Mouse (Mus musculus): ENCODE data around the gene Klhl22. TPM values are rescaled to one million over a fixed set of nuclear protein-coding genes. Genes with fewer than 3 reads are reported as not detected.

Klhl22 gene
- total and polyA plus RNA-seq, 2 experiments from 2014 or later: 80.5 to 176 TPM

GRCm38 (mm10) chr16:17753686-17754085 lies 5.7 kb upstream of the Klhl22 start:
- Histone ChIP-seq H3K27ac (no peak overlapping the region), H3K4me2 (ENCODE audit: low read depth, low read length) (no peak overlapping the region), H3K36me3 (ENCODE audit: insufficient read depth, low read length) (no peaks in the 10 kb centered on the region), H3K9me3 (ENCODE audit: low read length) (no peaks in the 10 kb centered on the region), H3K4me3 (ENCODE audit: low read length) (no peak overlapping the region), H3K4me1 (ENCODE audit: insufficient read depth, low read length) (no peaks in the 10 kb centered on the region), H3K27me3 (ENCODE audit: insufficient read depth, low read length) (no peaks in the 10 kb centered on the region), H3K9ac (replicated peaks; ENCODE audit: low read length) (no peak overlapping the region)
- ATAC-seq (no peak), DNase-seq (ENCODE audit: low spot score) (no peak)
- TF ChIP-seq CTCF (IDR thresholded peaks at IDR 0.05; ENCODE audit: low read depth): no peak
- WGBS: 56% methylated on average over 1 of the region's 1 CpGs

DNA sequence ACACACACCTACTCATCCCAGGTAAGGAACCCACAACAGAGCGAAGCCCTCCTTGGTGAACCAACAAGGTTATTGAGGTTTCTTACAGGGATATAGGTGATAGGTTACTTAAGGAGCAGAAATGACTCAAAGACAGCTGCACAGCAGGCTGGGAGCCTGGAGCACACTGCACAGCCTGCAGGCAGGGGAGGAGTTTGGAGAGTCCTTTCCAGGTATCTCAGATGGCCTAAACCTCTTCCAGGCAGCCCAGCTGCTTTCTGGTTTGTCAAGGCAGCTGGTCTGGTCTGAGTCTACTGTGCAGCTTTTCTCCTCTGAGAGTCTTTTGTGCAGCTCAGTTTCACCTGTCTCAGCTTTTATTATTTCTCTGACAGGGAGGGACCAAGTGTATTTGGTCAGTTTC lies 1.7 kb upstream of the Klhl22 start:
- Histone ChIP-seq H3K27me3 (ENCODE audit: insufficient read depth, low read length) (no peaks in the 10 kb centered on the region), H3K27ac (no peak overlapping the region), H3K36me3 (ENCODE audit: insufficient read depth, low read length) (no peaks in the 10 kb centered on the region), H3K9me3 (ENCODE audit: low read length) (no peaks in the 10 kb centered on the region), H3K4me3 (ENCODE audit: low read length) (no peak overlapping the region), H3K4me2 (ENCODE audit: low read depth, low read length) (no peak overlapping the region), H3K4me1 (ENCODE audit: insufficient read depth, low read length) (peaks cover 8% of the 10 kb centered on the region; the same call in 1 of the 2 replicates), H3K9ac (replicated peaks; ENCODE audit: low read length) (no peak overlapping the region)
- DNase-seq (ENCODE audit: low spot score) (no peak), ATAC-seq (no peak)
- TF ChIP-seq CTCF (IDR thresholded peaks at IDR 0.05; ENCODE audit: low read depth): no peak
- 96% methylated on average over 1 of the region's 1 CpGs for WGBS

DNA sequence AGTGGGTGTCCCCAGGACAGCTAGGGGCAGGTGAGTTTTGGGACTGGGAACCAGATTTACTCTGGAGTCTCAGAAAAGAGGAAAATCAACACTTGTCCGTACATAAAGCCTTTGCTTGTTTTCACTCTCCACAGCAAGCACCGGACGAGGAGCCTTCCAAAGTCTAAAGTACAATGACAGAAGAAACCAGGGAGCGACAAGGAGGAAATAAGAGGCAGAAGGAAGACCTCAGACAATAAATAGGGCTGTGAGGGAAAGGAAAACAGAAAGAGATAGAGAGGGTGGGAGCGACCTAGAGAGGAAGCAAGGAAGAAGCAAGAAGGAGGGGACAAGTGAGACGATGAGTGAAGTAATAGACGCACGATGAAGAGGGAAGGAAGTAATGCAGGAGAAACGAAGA lies 516 bp upstream of the Klhl22 start:
- Histone ChIP-seq H3K4me1 (ENCODE audit: insufficient read depth, low read length) (peaks cover 8% of the 10 kb centered on the region; the same call in 1 of the 2 replicates), H3K9me3 (ENCODE audit: low read length) (no peaks in the 10 kb centered on the region), H3K27me3 (ENCODE audit: insufficient read depth, low read length) (no peaks in the 10 kb centered on the region), H3K27ac (peak overlapping the region; percentile 86), H3K4me3 (ENCODE audit: low read length) (peak overlapping the region; percentile 64), H3K9ac (replicated peaks; ENCODE audit: low read length) (peak overlapping the region; percentile 86), H3K4me2 (ENCODE audit: low read depth, low read length) (peak overlapping the region; percentile 80), H3K36me3 (ENCODE audit: insufficient read depth, low read length) (no peaks in the 10 kb centered on the region)
- 50% methylated on average over 9 of the region's 9 CpGs for WGBS
- ATAC-seq (peak; percentile 13; the same call in 1 of the 2 replicates), DNase-seq (ENCODE audit: low spot score) (no peak)
- TF ChIP-seq CTCF (IDR thresholded peaks at IDR 0.05; ENCODE audit: low read depth): no peak

- 1% methylated on average over 49 of the region's 54 CpGs for WGBS
- H3K27ac ChIP-seq: peak overlapping the region; percentile 86
- DNase-seq (ENCODE audit: low spot score) (peak; percentile 58), ATAC-seq (peak; percentile 72)
- H3K9me3 ChIP-seq (ENCODE audit: low read length): no peaks in the 10 kb centered on the region
- H3K9ac ChIP-seq (replicated peaks; ENCODE audit: low read length): peak overlapping the region; percentile 86
- H3K4me2 ChIP-seq (ENCODE audit: low read depth, low read length): peak overlapping the region; percentile 80
- H3K36me3 ChIP-seq (ENCODE audit: insufficient read depth, low read length): no peaks in the 10 kb centered on the region
- TF ChIP-seq CTCF (IDR thresholded peaks at IDR 0.05; ENCODE audit: low read depth): no peak
- H3K4me1 ChIP-seq (ENCODE audit: insufficient read depth, low read length): peaks cover 8% of the 10 kb centered on the region; the same call in 1 of the 2 replicates
- H3K4me3 ChIP-seq (ENCODE audit: low read length): peak overlapping the region; percentile 64
- H3K27me3 ChIP-seq (ENCODE audit: insufficient read depth, low read length): no peaks in the 10 kb centered on the region
Measured at GRCm38 (mm10) chr16:17759813-17760321, 449 bp downstream of the Klhl22 start.

DNA sequence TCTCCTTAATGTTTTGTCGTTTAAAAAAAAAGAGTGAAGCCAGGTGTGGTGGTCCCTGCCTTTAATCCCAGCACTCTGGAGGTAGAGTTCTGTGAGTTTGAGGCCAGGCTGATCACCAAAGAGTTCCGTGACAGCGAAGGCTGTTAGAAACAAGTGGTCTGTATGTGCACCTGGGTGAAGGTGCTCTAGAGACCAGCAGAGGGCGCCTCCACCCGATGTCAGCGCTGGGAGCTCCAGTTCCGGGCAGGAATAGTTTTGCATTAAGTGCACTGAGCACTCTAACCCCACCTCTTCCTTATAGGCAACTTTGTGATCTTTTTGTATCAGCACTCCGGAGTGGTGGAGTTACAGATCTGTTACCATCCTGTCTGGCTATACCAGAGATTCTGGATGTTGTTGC lies 1.2 kb downstream of the Klhl22 start:
- Histone ChIP-seq H3K36me3 (ENCODE audit: insufficient read depth, low read length) (0 out of 2 replicates have a peak, but pooled peaks cover 5% of the 10 kb centered on the region), H3K4me3 (ENCODE audit: low read length) (peak overlapping the region; percentile 64), H3K27ac (no peak overlapping the region), H3K9ac (replicated peaks; ENCODE audit: low read length) (no peak overlapping the region), H3K9me3 (ENCODE audit: low read length) (no peaks in the 10 kb centered on the region), H3K4me1 (ENCODE audit: insufficient read depth, low read length) (peaks cover 8% of the 10 kb centered on the region; the same call in 1 of the 2 replicates), H3K27me3 (ENCODE audit: insufficient read depth, low read length) (no peaks in the 10 kb centered on the region), H3K4me2 (ENCODE audit: low read depth, low read length) (peak overlapping the region; percentile 80)
- peak; percentile 69 for TF ChIP-seq CTCF (IDR thresholded peaks at IDR 0.05; ENCODE audit: low read depth)
- DNase-seq (ENCODE audit: low spot score): peak; percentile 55
- peak; percentile 25; the same call in 1 of the 2 replicates for ATAC-seq
- 40% methylated on average over 8 of the region's 8 CpGs for WGBS

DNA sequence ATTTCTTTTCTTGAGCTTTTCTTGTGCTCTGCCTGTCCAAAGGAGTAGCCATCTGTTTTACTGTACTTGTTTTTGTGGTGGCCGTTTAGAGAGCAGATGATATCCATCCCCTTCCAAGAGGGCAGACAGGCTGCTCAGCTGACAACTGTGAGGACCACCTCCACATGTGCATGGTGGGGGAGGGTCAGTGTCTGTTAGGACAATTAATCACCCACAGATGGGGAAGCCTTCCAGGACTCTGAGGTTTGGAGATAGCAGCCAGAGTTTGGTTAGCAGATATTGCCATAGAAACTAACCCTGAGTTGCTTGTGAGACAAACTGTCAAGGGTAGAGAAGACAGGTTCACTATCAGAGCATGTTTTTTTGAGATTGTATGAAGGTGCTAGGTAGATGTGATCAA lies 1.7 kb downstream of the Klhl22 start:
- Histone ChIP-seq H3K27ac (no peak overlapping the region), H3K9me3 (ENCODE audit: low read length) (no peaks in the 10 kb centered on the region), H3K27me3 (ENCODE audit: insufficient read depth, low read length) (no peaks in the 10 kb centered on the region), H3K9ac (replicated peaks; ENCODE audit: low read length) (no peak overlapping the region), H3K4me1 (ENCODE audit: insufficient read depth, low read length) (peaks cover 8% of the 10 kb centered on the region; the same call in 1 of the 2 replicates), H3K36me3 (ENCODE audit: insufficient read depth, low read length) (peaks cover 8% of the 10 kb centered on the region; the same call in 1 of the 2 replicates), H3K4me3 (ENCODE audit: low read length) (no peak overlapping the region), H3K4me2 (ENCODE audit: low read depth, low read length) (peak overlapping the region; percentile 80)
- WGBS: 50% methylated on average over 1 of the region's 1 CpGs
- no peak for TF ChIP-seq CTCF (IDR thresholded peaks at IDR 0.05; ENCODE audit: low read depth)
- DNase-seq (ENCODE audit: low spot score) (no peak), ATAC-seq (no peak)

DNA sequence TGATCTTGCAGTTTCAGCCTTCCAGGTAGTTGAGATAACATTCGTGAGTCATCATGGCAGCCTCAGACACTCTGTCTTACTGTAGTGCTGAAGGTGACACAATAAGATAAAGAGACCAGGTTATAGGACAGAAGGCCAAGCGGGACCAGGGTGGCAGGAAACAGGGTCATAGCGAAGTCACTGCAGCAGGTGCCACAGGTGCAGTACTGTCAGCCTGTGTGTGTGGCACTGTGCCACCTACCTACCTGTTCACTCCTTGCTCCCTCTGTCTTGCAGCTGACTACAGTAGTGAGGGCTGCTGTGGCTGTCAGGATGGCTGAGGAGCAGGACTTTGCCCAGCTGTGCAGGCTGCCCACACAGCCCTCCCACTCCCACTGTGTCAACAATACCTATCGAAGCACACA lies 4.7 kb downstream of the Klhl22 start:
- H3K9me3 ChIP-seq (ENCODE audit: low read length): no peaks in the 10 kb centered on the region
- peaks cover 8% of the 10 kb centered on the region; the same call in 1 of the 2 replicates for H3K4me1 ChIP-seq (ENCODE audit: insufficient read depth, low read length)
- DNase-seq (ENCODE audit: low spot score) (no peak), ATAC-seq (no peak)
- no peak for TF ChIP-seq CTCF (IDR thresholded peaks at IDR 0.05; ENCODE audit: low read depth)
- no peak overlapping the region for H3K4me2 ChIP-seq (ENCODE audit: low read depth, low read length)
- H3K27me3 ChIP-seq (ENCODE audit: insufficient read depth, low read length): no peaks in the 10 kb centered on the region
- H3K9ac ChIP-seq (replicated peaks; ENCODE audit: low read length): no peak overlapping the region
- H3K27ac ChIP-seq: no peak overlapping the region
- 92% methylated on average over 4 of the region's 4 CpGs for WGBS
- peaks cover 8% of the 10 kb centered on the region; the same call in 1 of the 2 replicates for H3K36me3 ChIP-seq (ENCODE audit: insufficient read depth, low read length)
- no peak overlapping the region for H3K4me3 ChIP-seq (ENCODE audit: low read length)
